Mouse (Mus musculus) forebrain, embryonic 15.5 days (tissue): ENCODE measurements at regions not wholly inside any gene's neighbourhood (a gene's known extent, or its start where the extent isn't known, plus 50 kb on each side); places are given as distances from the start of the nearest gene placed in this dataset.

Experiments
- ATAC-seq: fragments of 200-750 bp; cut with Nextera tagmentation; replicated peaks from 2 replicates; pipeline ENCODE4 v1.8.0; 2017; ENCODE audit warnings: mild to moderate bottlenecking, moderate TSS enrichment, moderate library complexity
- H3K27ac ChIP-seq: fragments of 300-500 bp; sonication (generic); replicated peaks from 2 replicates; pipeline ENCODE4 v1.5.1; 2015; ENCODE audit warnings: mild to moderate bottlenecking, inconsistent platforms
- H3K27me3 ChIP-seq: fragments of 300-500 bp; sonication (generic); 2 replicates; pipeline ENCODE4 v1.6.1; 2015; ENCODE audit warnings: inconsistent platforms
- H3K36me3 ChIP-seq: fragments of 300-500 bp; sonication (generic); 2 replicates; pipeline ENCODE4 v1.6.1; 2015; ENCODE audit warnings: mild to moderate bottlenecking, inconsistent platforms
- H3K4me1 ChIP-seq: fragments of 300-500 bp; sonication (generic); 2 replicates; pipeline ENCODE4 v1.6.1; 2015; ENCODE audit warnings: inconsistent platforms
- H3K4me2 ChIP-seq: fragments of 300-500 bp; sonication (generic); replicated peaks from 2 replicates; pipeline ENCODE4 v1.6.1; 2015; ENCODE audit warnings: mild to moderate bottlenecking, inconsistent platforms
- H3K4me3 ChIP-seq: fragments of 300-500 bp; sonication (generic); 2 replicates; pipeline ENCODE4 v1.5.1; 2015; ENCODE audit warnings: mild to moderate bottlenecking, inconsistent platforms
- H3K9ac ChIP-seq: fragments of 300-500 bp; sonication (generic); replicated peaks from 2 replicates; pipeline ENCODE4 v1.6.1; 2015; ENCODE audit warnings: mild to moderate bottlenecking, inconsistent platforms
- H3K9me3 ChIP-seq: fragments of 300-500 bp; sonication (generic); 2 replicates; pipeline ENCODE4 v1.6.1; 2016; ENCODE audit warnings: inconsistent platforms
- WGBS: fragments of 180-500 bp; shearing (Covaris S2); methylation state at CpG from one replicate; pipeline ENCODE4 v1.1.7; 2015; ENCODE audit warnings: mixed read lengths; 5-methylcytosine and 5-hydroxymethylcytosine counted together

DNA sequence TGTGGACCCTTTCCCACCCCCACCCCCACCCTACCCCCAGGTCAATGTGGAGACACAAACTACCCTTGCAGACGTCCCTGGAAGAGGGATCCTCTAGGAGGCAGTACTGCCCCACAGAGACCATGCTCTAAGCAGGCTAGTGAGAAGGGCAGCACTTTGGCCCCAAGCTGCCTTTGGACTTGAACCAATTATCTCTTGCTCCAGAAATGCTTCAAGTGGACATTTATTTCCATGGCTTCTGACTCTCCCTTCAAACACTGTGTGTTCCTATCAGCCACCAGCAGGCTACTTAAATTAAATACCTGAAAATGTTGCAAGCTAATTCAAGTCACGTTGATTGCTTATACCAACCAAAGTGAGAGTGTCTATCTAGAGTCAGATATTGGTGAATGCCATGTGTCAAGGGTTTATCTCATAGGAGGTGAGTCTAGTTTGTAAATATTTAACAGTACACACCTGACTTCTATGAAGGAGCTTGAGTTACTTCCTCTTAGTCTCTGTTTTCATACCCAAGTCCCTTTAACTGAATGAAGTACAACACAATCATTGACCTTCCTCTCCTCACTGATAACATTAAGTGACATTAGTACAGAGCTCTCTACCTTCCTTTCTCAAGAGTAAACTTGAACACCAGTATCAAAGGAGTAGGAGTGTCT, 435.7 kb downstream of the Efnb2 start:
- no peak overlapping the region for H3K27ac ChIP-seq
- H3K4me3 ChIP-seq: no peak overlapping the region
- WGBS: 63% methylated on average over 2 of the region's 2 CpGs
- ATAC-seq: no peak
- no peak overlapping the region for H3K4me2 ChIP-seq
- no peak overlapping the region for H3K9ac ChIP-seq
- H3K9me3 ChIP-seq: no peaks in the 10 kb centered on the region
- H3K4me1 ChIP-seq: no peaks in the 10 kb centered on the region
- no peaks in the 10 kb centered on the region for H3K36me3 ChIP-seq
- H3K27me3 ChIP-seq: no peaks in the 10 kb centered on the region

DNA sequence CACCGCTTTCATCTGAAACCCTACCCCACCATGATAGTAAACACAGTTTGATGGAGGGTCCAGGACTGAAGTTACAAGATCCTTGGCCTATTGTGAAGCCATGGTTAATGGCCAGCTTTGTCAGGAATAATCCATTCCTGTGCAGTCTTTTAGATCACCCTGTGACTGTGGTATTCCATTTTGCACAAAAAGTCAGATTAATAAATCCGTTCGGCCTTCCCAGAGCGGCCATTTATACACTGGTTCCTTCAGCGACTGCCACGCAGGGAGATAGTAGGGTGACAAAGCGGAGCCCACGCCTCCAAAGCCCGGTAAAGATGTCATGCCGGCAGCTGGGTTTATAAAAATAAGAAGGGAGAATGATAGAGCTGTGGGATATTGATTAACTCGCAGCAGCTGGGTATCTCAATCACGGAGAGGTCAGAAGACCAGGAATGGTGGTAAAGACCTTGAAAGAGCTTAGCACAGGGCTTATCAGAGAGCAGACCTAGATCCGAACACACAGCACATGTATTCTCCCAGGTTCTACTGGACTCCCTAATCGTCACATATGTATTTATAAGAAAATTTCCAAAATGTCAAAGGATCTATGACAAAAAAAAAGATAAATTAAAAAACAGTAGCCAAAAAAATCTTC, 440.5 kb downstream of the Efnb2 start:
- Histone ChIP-seq H3K36me3 (no peaks in the 10 kb centered on the region), H3K4me1 (no peaks in the 10 kb centered on the region), H3K4me3 (no peak overlapping the region), H3K27me3 (no peaks in the 10 kb centered on the region), H3K9ac (no peak overlapping the region), H3K9me3 (no peaks in the 10 kb centered on the region), H3K27ac (no peak overlapping the region), H3K4me2 (no peak overlapping the region)
- peak; percentile 46; the same call in 1 of the 2 replicates for ATAC-seq
- WGBS: 53% methylated on average over 14 of the region's 14 CpGs

DNA sequence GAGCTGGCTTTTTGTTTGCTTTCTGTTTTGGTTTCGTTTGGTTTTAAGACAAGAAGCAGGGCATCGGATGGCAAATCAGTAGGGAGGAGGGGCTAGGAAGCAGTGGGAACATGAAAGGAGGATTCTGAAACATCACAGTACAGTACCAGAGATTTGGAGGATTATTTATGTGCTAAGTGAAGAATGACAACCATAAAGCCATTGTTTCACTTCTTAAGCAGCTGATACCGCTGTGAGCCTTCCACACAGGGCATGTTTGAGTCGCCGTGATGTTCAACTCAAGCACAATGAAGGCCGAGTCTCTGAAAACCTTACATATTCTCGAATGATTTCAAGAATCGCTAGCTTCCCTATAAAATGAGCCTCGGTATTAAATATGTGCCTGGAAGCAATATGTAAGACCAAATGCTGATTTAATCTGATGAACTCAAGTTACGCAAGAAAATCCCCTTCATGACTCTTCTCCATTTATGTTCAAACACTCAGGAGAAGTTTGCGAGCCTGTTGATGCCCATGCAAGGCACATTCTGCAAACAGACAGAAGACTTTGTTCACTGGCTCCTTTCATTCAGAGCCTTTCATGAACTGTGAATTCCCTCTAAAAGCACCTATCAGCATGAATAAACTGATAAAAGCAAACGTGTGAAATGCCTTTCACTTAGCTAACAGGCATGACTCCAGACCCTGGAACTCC, 441.2 kb downstream of the Efnb2 start:
- WGBS: 50% methylated on average over 12 of the region's 12 CpGs

GRCm38 (mm10) chr8:8193036-8193435, 468.0 kb downstream of the Efnb2 start:
- Histone ChIP-seq H3K9ac (no peak overlapping the region), H3K4me2 (no peak overlapping the region), H3K9me3 (no peaks in the 10 kb centered on the region), H3K4me1 (no peaks in the 10 kb centered on the region), H3K4me3 (no peak overlapping the region), H3K36me3 (no peaks in the 10 kb centered on the region), H3K27ac (no peak overlapping the region), H3K27me3 (no peaks in the 10 kb centered on the region)
- WGBS: 34% methylated on average over 3 of the region's 3 CpGs
- no peak for ATAC-seq

More for the DNA sequence above, 441.2 kb downstream of the Efnb2 start:
- H3K4me3 ChIP-seq: no peak overlapping the region
- H3K36me3 ChIP-seq: no peaks in the 10 kb centered on the region
- H3K27me3 ChIP-seq: no peaks in the 10 kb centered on the region
- no peak overlapping the region for H3K27ac ChIP-seq
- no peaks in the 10 kb centered on the region for H3K4me1 ChIP-seq
- ATAC-seq: no peak
- H3K9ac ChIP-seq: no peak overlapping the region
- H3K9me3 ChIP-seq: no peaks in the 10 kb centered on the region
- no peak overlapping the region for H3K4me2 ChIP-seq

GRCm38 (mm10) chr8:8186046-8186445, 475.0 kb downstream of the Efnb2 start:
- H3K9me3 ChIP-seq: no peaks in the 10 kb centered on the region
- no peak overlapping the region for H3K9ac ChIP-seq
- peak; percentile 60 for ATAC-seq
- H3K27me3 ChIP-seq: no peaks in the 10 kb centered on the region
- H3K36me3 ChIP-seq: no peaks in the 10 kb centered on the region
- 56% methylated on average over 3 of the region's 3 CpGs for WGBS
- no peak overlapping the region for H3K4me3 ChIP-seq
- no peak overlapping the region for H3K27ac ChIP-seq
- no peak overlapping the region for H3K4me2 ChIP-seq
- no peaks in the 10 kb centered on the region for H3K4me1 ChIP-seq

DNA sequence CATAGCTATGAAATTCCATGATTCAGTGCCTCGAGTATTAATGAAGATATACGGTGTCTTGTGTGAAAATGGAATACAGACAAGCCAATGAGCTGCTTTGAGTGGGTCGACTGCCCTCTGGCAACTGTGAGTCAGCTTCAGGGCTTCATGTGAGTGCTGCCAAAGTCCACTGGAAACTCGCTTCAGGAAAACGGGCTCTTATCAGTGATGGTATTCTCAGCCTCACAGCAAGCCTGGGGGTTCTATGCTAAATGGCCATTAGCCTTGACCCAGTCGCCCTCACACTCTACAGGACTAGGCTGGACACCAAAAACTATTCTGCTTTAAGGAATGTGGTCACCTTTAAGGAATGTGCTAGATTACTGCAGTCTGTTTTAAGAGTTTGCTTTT, 477.8 kb downstream of the Efnb2 start:
- no peak overlapping the region for H3K4me2 ChIP-seq
- no peaks in the 10 kb centered on the region for H3K27me3 ChIP-seq
- no peak for ATAC-seq
- no peaks in the 10 kb centered on the region for H3K36me3 ChIP-seq
- H3K4me3 ChIP-seq: no peak overlapping the region
- no peak overlapping the region for H3K27ac ChIP-seq
- H3K9ac ChIP-seq: no peak overlapping the region
- WGBS: 80% methylated on average over 6 of the region's 6 CpGs
- no peaks in the 10 kb centered on the region for H3K9me3 ChIP-seq
- no peaks in the 10 kb centered on the region for H3K4me1 ChIP-seq

DNA sequence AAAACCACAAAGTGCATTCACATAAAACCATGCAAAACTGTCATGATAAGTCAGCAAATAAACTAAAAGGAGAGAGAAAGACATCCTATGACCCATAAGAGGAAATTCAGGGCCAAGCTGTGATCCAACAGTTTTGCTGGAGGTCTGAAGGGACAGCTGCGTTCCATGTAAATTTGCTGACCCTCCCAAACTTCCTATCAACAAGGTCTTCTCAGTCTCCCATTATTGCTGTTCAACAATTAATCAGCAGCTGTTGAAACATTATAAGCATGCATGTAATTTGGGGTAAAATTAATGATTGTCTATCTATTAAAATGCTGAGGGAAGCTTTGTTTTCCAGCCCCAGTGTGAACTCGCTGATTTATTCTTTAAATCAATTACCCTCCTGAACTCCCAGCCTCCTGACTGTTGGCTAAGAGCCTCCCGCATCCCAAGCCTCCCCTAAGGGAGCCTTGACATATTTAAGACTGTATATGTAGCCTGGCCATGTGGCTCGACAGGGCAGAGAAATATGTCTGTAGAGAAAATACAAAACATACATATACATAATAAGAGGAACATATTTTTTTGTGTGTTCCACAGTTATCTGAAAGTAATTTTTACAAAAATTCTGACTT, 478.3 kb downstream of the Efnb2 start:
- H3K27me3 ChIP-seq: no peaks in the 10 kb centered on the region
- WGBS: 46% methylated on average over 4 of the region's 4 CpGs
- H3K27ac ChIP-seq: no peak overlapping the region
- H3K9me3 ChIP-seq: no peaks in the 10 kb centered on the region
- H3K4me1 ChIP-seq: no peaks in the 10 kb centered on the region
- ATAC-seq: no peak
- H3K4me3 ChIP-seq: no peak overlapping the region
- no peak overlapping the region for H3K4me2 ChIP-seq
- H3K36me3 ChIP-seq: no peaks in the 10 kb centered on the region
- no peak overlapping the region for H3K9ac ChIP-seq

DNA sequence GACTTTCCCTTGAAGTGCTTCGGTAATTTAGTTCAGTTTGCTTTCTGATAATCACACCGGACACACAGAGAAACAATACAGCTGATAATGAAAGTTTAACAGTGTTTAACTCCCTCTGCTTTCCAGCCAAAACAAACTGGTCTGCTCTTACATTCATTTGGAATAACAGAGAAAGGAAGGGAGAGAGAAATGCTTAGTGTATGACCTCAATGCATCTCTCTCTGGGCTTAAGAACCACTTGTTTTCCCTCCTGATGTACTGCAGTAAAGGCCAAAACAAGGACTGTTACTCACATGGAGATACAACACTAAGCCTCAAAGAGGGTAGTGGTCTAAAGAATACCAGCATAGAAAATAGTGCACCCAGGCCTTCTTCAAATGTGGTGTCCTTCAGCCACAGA, 478.9 kb downstream of the Efnb2 start:
- no peaks in the 10 kb centered on the region for H3K27me3 ChIP-seq
- H3K9ac ChIP-seq: no peak overlapping the region
- no peak overlapping the region for H3K27ac ChIP-seq
- H3K9me3 ChIP-seq: no peaks in the 10 kb centered on the region
- WGBS: 77% methylated on average over 2 of the region's 2 CpGs
- H3K36me3 ChIP-seq: no peaks in the 10 kb centered on the region
- no peaks in the 10 kb centered on the region for H3K4me1 ChIP-seq
- no peak for ATAC-seq
- H3K4me3 ChIP-seq: no peak overlapping the region
- no peak overlapping the region for H3K4me2 ChIP-seq

DNA sequence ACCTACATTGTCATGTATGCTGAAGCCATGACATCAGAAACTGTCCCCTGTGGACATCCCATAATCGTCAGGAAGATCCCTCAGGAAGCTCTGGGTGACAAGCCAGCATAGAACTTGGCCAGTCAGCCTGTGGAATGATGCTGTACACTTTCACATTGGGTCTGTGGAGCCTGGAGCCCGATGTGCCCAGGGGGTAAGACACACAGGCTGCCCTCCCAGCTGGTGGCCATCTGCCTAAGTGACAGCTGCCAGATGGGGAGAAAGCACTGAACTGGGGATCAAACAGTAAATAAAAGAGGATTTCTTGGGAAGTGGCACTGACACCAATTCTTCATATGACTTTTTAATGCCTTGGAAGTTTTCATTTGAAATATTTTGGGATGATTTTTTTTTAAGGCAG, 486.8 kb downstream of the Efnb2 start:
- WGBS: 42% methylated on average over 2 of the region's 2 CpGs
- Histone ChIP-seq H3K4me2 (no peak overlapping the region), H3K27me3 (no peaks in the 10 kb centered on the region), H3K9ac (no peak overlapping the region), H3K27ac (no peak overlapping the region), H3K4me1 (no peaks in the 10 kb centered on the region), H3K36me3 (no peaks in the 10 kb centered on the region), H3K4me3 (no peak overlapping the region), H3K9me3 (no peaks in the 10 kb centered on the region)
- ATAC-seq: peak; percentile 38; the same call in 1 of the 2 replicates

GRCm38 (mm10) chr8:8168674-8169073, 492.4 kb downstream of the Efnb2 start:
- Histone ChIP-seq H3K36me3 (no peaks in the 10 kb centered on the region), H3K4me1 (no peaks in the 10 kb centered on the region), H3K27ac (no peak overlapping the region), H3K4me2 (no peak overlapping the region), H3K9me3 (no peaks in the 10 kb centered on the region), H3K27me3 (no peaks in the 10 kb centered on the region), H3K9ac (no peak overlapping the region), H3K4me3 (no peak overlapping the region)
- ATAC-seq: no peak
- 88% methylated on average over 6 of the region's 6 CpGs for WGBS

- Histone ChIP-seq H3K4me3 (no peak overlapping the region), H3K9ac (no peak overlapping the region), H3K27ac (no peak overlapping the region), H3K36me3 (no peaks in the 10 kb centered on the region), H3K27me3 (no peaks in the 10 kb centered on the region), H3K4me2 (no peak overlapping the region), H3K9me3 (no peaks in the 10 kb centered on the region), H3K4me1 (no peaks in the 10 kb centered on the region)
- ATAC-seq: no peak
- 88% methylated on average over 11 of the region's 11 CpGs for WGBS
These were observed 492.8 kb downstream of the Efnb2 start for GRCm38 (mm10) chr8:8168250-8168649.

DNA sequence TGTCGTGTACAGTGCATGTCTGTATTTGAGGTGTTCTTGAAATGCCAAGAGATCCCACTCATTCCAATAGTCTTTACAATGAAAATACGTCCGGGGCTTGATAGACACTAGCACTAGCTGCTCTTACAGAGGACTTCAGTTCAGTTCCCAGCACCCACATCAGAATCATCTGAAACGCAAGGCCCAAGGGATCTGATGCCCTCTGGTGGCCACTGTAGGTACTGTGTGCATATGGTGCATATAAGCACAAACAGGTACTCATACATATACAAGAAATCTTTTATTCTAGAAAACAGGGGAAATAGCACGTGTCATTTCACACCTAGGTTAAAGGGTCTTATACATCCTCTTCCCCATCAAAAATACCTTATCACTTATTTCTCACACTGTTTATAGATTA, 513.5 kb downstream of the Efnb2 start:
- Histone ChIP-seq H3K9me3 (0 out of 2 replicates have a peak, but pooled peaks cover 4% of the 10 kb centered on the region), H3K9ac (no peak overlapping the region), H3K4me1 (no peaks in the 10 kb centered on the region), H3K27me3 (no peaks in the 10 kb centered on the region), H3K4me2 (no peak overlapping the region), H3K27ac (no peak overlapping the region), H3K36me3 (no peaks in the 10 kb centered on the region), H3K4me3 (no peak overlapping the region)
- no peak for ATAC-seq
- WGBS: 96% methylated on average over 5 of the region's 5 CpGs
